Mouse (Mus musculus): ENCODE measurements at regions not wholly inside any gene's neighbourhood (a gene's known extent, or its start where the extent isn't known, plus 50 kb on each side); places are given as distances from the start of the nearest gene placed in this dataset.

GRCm38 (mm10) chr2:170257671-170258235 is 109.8 kb upstream of the Zfp217 start:
- DNase-seq: no peak

GRCm38 (mm10) chr2:170255997-170256396 is 108.1 kb upstream of the Zfp217 start:
- DNase-seq: no peak

- no peak for DNase-seq
Measured at GRCm38 (mm10) chr2:170255533-170255932, 107.6 kb upstream of the Zfp217 start.

- DNase-seq: peak; percentile 46
Measured at GRCm38 (mm10) chr2:170253681-170254440, 106.0 kb upstream of the Zfp217 start.

- peak; percentile 44 for DNase-seq
Measured at GRCm38 (mm10) chr2:170252255-170253034, 104.5 kb upstream of the Zfp217 start.

GRCm38 (mm10) chr2:170250680-170251079 is 102.8 kb upstream of the Zfp217 start:
- no peak for DNase-seq

GRCm38 (mm10) chr2:170247702-170248445 is 100.0 kb upstream of the Zfp217 start:
- no peak for DNase-seq

GRCm38 (mm10) chr2:170245637-170246341 is 97.9 kb upstream of the Zfp217 start:
- DNase-seq: no peak

GRCm38 (mm10) chr2:170244108-170244507 is 96.2 kb upstream of the Zfp217 start:
- no peak for DNase-seq

GRCm38 (mm10) chr2:170237959-170238358 is 90.1 kb upstream of the Zfp217 start:
- DNase-seq: no peak

GRCm38 (mm10) chr2:170233426-170233825 is 85.5 kb upstream of the Zfp217 start:
- DNase-seq: no peak

GRCm38 (mm10) chr2:170229461-170230080 is 81.7 kb upstream of the Zfp217 start:
- DNase-seq: no peak

GRCm38 (mm10) chr2:170228318-170228994 is 80.6 kb upstream of the Zfp217 start:
- no peak for DNase-seq

GRCm38 (mm10) chr2:170223872-170224271 is 76.0 kb upstream of the Zfp217 start:
- no peak for DNase-seq

- no peak for DNase-seq
Measured at GRCm38 (mm10) chr2:170222819-170223218, 74.9 kb upstream of the Zfp217 start.

GRCm38 (mm10) chr2:170221994-170222535 is 74.2 kb upstream of the Zfp217 start:
- DNase-seq: no peak

GRCm38 (mm10) chr2:170220871-170221369 is 73.0 kb upstream of the Zfp217 start:
- peak; percentile 60 for DNase-seq

- DNase-seq: no peak
Measured at GRCm38 (mm10) chr2:170220443-170220842, 72.5 kb upstream of the Zfp217 start.

GRCm38 (mm10) chr2:170219611-170220401 is 71.9 kb upstream of the Zfp217 start:
- no peak for DNase-seq

- no peak for DNase-seq
Measured at GRCm38 (mm10) chr2:170219161-170219581, 71.3 kb upstream of the Zfp217 start.

Measured in kidney, postnatal 10 days (tissue).